Mouse (Mus musculus) c-Kit-negative CD71-positive TER-119-positive erythroid progenitor cells, embryonic 14.5 days (primary cell): Measurements from ENCODE around the gene Fzr1.

Experiments
- DNase-seq: peaks from one replicate; pipeline ENCODE4 v3.0.0-alpha.2; 2013; ENCODE audit warnings: low read depth, low spot score

The Fzr1 gene

DNA sequence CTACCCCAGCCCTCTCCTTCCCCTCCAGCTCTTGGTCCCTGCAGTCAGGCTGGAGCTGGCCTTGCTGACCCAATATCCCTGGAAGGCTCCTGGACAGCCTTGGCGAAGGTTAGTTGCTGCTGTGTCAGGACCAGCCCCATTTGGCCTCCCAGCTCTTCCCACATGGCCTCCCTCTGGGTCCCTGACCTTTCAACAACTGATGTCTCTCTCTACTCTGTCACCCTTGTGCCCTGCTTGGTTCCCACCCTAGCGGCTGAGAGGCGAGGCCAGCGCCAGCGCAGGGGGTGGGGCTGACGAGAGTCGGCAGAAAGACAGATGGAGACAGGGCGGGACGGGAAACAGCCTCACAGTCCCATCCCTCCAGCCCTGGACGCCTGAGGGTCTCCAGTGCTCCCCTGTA, 49.9 kb downstream of the Fzr1 start, which contains the start of gene Tbxa2r:
TSS of gene Tbxa2r (plus strand) at position 346 of the 400 bp plus-strand sequence.
- DNase-seq, result no peak

DNA sequence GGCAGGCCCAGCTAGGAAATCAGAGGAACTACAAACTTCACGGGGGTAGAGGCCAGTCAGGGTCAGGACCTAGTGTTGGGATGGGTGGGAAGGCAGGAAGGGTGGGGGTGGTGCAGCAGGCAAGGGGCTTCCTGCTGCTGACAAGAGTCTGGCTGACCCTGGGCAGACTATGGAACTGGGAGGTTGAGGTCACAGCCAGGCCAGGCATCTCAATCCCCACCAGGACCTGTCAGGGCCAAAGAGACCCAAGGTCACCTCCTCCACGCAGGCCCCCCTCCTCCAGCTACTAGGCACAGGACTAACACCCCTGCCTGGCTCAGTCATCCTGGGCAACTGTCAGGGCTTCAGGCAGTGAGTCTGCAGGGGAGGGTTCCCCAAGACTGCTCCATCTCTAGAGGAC, 50.4 kb downstream of the Fzr1 start:
- no peak for DNase-seq

DNA sequence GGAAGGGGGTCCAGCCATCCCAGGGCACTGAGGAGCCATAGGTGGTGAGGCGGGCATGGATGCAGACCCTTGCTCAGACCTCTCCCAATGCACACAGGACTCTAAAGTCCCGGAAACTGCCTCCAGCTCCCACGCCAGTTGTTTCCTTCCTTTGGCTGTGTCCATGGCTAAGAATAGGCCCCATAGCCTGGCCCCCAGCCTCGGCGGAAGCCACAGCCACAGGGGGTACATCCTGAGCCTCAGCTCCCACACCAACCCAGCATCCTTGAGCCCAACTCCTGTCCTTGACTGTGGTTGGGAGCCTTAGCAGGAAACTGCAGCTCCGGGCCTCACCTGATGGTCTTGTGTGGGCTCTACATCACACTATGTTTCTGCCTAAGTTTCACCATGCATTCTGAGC, 51.5 kb downstream of the Fzr1 start:
- no peak for DNase-seq

DNA sequence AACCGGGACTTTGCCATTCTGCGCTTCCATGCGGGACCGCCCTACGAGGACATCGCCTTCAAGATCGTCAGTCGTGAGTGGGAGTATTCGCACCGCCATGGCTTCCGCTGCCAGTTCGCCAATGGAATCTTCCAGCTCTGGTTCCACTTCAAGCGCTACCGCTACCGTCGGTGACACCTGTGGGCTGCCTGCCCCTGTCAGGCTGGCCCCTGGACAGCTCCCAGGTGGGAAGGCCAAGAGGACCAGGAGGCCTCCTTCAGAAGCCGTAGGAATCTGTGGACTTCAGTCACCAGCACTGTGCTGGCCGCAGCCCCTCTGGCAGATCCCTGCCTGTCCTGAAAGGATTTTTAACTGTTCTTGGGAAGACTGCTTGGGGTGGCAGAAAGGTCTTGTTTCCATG, 52.5 kb downstream of the Fzr1 start:
- DNase-seq, result no peak

DNA sequence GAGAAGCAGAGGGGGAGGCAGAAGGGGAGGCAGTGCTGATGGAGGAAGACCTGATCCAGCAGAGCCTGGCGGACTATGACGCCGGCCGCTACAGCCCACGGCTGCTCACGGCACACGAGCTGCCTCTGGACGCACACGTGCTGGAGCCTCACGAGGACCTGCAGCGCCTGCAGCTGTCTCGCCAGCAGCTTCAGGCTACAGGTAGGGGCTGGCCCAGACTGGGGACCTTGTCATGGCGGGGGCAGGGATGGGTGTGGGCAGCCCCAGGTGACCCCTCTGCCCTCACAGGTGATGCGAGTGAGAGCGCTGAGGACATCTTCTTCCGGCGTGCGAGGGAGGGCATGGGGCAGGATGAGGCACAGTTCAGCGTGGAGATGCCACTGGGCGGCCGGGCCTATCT, 53.1 kb downstream of the Fzr1 start:
- DNase-seq, result no peak

DNA sequence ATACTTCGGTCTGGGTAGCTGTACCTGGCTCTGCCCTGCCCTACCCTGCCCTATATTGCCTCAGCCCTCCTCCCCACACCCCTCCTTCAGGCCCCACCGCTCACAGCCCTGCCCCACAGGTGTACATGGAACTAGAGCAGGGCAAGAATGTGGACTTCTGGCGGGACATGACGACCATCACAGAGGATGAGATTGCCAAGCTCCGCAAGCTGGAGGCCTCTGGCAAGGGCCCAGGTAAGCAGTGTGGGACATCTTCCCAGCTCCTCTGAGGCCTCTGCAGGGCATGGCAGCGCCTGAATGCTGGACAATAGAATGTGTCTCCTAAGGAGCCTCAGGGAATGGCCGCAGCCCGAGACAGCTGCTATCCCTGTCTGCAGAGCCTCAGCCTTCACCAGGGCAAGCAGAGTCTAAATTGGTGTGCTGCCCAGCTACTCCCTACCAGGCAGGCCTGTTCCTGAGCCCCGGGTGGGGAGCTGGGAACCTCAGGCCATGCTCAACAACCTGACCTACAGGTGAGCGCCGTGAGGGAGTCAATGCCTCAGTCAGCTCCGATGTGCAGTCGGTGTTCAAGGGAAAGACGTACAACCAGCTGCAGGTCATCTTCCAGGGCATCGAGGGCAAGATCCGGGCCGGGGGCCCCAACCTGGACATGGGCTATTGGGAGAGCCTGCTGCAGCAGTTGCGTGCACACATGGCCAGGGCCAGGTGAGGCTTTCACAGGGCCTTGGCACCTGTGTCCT, 54.4 kb downstream of the Fzr1 start:
- DNase-seq, result no peak

DNA sequence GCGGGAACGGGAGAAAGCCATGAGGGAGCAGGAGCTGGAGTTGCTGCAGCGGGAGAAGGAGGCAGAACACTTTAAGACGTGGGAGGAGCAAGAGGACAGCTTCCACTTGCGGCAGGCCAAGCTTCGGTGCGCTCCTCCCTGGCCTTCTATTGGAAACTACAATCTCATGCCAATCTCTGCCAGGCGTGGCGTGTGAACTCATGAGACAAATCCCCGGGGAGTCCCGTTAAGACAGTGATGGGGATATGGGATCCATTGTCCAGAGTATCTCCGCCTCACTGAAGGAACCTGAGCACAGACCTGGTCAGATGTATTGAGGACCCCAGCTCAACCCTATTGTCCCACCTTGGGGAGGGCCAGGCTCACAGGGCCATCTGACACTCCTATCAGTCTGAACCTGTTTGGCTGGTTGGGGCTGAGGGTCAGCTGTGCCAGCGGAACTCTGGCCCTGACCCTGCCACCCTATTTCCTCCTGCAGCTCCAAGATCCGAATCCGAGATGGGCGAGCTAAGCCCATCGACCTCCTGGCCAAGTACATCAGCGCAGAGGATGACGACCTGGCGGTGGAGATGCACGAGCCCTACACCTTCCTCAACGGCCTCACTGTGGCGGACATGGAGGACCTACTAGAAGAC, 55.1 kb downstream of the Fzr1 start:
- no peak for DNase-seq

DNA sequence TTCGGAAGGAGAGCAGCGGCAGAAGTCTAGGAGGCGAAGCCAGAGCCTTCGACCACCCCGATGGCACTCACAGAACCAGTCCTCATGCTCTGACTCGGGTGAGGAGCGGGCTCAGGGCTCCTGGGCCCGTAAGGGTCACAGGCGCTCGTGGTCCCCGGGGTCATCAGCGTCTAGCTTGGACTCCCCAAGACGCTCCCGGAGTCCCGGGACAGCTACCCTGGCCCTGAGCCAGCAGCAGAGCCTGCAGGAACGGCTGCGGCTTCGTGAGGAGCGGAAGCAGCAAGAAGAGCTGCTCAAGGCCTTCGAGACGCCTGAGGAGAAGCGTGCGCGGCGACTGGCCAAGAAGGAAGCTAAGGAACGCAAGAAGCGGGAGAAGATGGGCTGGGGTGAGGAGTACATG, 55.9 kb downstream of the Fzr1 start:
- DNase-seq, result no peak

DNA sequence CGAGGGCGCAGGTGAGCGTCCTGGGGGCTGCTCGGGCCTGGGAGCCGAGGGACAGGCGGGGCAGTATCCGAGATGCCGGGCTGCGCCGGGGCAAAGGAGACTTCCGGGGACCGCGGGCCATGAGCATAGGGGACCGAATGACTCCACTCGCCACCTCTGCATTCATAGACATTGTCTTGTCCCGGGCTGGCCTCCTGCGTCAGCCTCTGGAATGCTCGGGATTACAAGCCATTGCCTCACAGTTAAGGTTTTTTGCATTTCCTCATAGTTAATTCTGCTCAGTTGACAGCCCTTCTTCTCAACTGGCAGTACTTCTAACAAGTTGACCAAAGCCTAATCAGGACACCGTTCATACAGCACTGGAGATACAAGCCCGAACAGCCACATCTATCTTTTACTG, 56.9 kb downstream of the Fzr1 start:
- peak; percentile 26 for DNase-seq

DNA sequence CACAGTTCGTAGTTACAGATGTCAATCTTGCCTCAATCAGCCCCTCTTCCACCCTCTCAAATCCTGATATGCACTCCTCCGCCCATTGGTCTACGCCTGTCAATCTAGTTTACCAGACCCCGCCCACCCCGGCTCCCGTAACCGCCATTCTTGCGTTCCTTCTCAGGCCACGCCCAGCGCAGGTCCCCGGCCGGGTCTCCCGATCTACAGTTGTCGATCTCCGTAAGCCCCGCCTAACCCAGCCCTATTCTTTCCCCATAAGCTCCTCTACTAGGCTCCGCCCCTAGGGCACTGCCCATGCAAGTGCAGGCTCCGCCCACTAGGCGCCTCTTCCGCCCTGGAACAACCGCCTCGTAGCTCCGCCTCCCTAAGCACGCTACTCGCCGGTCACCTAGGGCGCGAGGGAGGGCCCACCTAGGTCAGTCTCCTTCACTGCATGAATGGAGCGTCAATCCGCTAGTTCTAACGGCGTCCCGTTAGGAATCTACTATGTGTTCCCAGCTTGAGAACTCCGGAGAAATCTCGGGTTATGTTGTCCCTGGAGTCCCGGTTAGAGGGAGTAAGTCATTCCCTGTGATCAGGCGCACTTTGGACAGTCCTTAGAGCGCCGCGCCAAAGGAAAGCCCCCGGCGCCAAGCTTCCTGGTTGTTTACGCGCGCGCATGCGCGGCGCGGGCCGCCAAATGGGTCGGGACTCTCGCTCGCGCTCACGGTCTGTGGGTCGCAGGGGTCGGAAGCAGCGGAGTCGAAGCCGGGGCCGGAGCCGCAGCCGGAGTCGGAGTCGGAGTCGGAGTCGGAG, 57.6 kb downstream of the Fzr1 start, which contains the start of gene Cactin:
TSS of gene Cactin (plus strand) at position 554 of the 798 bp plus-strand sequence.
- DNase-seq, result peak; percentile 100

DNA sequence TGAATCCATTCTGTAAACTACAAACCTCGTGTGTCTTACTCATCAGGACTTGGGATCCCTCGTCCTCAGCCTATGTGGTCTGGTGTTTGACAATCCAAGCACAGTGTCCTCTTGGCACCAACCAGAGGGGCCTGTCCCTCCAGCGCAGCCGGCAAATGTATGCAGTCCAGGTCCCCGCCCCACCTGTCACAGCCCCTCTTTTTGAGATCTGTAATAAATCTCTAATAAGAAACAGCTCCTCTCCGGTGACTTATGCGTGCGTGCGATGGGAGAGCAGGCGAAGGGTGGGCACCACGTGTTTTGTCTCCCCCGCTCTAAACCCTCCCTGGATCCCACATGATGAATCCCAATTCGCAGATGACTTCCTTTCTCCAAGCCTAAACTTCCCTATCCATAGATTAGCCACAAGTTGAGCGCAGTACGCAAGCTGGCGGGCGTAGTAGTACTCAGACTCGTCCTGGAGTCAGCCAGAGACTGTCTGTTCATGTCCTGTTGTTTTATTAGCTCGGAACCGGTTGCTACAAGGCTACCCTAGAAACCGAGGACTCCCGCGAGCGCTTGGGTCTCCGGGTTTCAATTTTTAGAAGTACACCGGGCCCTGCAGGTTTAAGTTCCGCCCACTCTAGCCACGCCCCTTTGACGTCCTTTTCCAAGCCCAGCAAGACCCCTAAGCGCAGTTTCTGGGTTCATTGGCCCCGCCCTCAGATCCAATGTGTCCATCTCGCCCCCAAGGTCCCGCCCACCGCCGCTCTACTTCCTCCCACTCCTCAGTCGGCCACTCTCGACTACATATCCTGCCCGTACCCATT, 58.4 kb downstream of the Fzr1 start:
- peak; percentile 87 for DNase-seq

DNA sequence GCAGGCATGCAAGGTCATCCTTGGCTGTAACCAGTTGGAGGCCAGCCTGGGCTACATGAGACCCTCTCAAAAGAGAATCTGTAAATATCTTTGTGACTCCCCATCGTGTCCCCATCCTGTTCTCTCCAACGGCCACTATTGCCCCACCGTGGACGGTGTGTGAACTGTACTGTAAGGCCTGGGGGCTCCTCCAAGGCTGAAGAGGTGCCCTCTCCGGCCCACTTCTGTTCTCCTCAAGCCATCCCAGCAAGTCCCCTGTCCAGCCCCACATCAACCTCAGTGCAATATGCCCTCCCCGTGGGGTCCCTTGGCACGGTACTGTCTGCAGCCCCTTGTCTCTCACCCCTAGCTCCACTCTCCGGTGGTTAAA, 59.0 kb downstream of the Fzr1 start:
- DNase-seq, result no peak

DNA sequence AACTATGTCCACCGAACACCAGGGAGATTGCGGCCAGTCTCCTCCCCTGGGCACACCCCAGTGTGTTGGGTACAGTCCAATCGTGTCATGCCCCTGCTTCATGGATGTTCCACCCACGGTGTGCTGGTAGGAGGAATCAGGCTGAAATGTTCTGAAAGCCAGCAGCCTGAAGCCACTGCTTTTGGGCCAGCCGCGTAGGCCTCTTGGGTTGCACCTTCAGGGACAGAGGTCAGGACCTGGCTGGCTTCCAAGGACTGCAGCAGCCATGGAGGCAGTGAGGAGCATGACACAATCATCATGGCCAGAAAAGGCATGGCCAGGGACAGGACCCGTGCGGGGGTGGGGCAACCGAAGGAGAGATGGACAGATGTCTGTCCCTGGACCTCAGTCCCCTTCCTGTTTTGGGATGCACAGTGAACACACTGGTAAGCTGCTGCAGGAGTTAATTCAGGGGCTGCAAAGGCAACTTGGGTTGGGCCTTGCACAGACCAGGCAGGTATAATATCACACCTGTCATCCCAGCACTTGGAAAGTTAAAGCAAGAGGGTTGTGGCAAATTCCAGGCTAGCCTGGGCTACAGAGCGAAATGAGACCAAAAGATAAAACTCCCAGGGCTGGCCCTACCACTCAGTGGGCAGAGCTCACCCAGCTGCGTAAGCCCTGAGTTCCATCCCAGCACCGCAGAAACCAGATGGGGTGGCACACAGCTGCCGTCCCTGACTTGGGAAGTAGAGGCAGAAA, 59.6 kb downstream of the Fzr1 start:
- DNase-seq, result no peak

DNA sequence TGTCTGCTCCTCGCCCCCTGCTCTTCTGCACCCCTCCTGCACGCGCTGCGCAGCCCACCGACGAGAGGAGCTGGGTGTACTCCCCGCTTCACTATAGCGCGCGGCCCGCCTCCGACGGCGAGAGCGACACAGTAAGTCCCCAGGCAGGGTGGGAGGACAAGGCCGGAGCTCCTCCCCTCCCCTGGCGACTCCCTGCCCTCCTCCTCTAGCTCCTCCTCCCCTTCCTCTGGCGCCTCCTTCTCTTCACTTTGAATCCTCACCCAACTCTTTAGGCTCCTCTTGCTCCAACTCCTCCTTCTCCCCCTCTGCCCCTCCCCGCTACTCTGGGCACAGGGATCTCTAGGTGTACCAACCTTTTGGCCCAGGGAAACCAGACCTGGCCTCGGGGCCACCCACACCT, 61.0 kb downstream of the Fzr1 start:
- no peak for DNase-seq

DNA sequence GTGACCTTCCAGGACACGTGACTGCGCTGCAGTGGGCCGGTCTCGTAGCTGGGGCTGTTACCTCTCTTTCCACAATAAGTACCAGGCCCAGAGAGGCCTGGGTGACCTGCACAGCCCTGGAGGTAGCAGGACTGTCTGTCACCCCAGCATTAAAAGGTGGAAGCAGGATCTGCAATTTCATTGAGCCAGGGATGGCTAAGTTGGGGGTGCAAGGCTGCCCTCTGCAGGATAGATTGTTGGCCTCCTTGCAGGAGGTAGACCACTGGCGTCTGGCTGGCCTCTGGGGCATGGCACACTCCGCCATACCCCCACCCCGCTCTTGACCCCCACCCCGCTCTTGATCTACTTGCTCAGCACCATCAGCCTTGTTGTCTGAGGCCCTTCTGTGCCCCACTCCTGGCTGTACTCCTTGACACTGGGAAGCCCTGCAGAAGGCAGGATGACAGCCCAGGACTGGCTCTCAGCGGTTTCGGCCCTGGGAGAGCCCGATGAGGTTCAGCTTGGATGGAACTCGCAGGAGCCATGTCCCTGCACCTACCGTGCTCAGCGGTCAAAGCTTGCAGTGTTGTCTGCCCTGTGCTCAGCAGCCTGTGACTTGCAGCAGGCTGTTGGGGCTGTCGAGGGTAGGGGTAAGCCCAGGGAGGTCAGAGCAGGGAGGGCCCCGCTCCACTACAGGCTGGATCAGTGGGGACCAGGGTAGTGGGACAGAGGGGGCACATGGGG, 61.8 kb downstream of the Fzr1 start:
- no peak for DNase-seq
